Mouse (Mus musculus) T-helper 2 cell (primary cell): ENCODE results near the gene Ttyh3.
"Not testable (repeated sequence)": the region's sequence is repeated elsewhere in the genome, so short reads cannot be mapped to it uniquely, and the experiment has no call there.

Experiments
- in situ Hi-C: fragments of 300-600 bp; cut with MboI, MseI; formaldehyde crosslinking; loops from one replicate; pipeline ENCODE4 v1.15.1; 2025; ENCODE audit warnings: high pct_unique_total_duplicates

Gene Ttyh3

GRCm38 (mm10) chr5:140648519-140649100 is at the start of gene Ttyh3:
Gene Ttyh3, minus strand, starts transcription at chr5:140649031.
- in situ Hi-C loops = no loop called here

- in situ Hi-C loops = no loop called here
These were observed 47.2 kb upstream of the Ttyh3 start for GRCm38 (mm10) chr5:140695987-140696386.

- in situ Hi-C loops = no loop called here
These were observed 39.6 kb upstream of the Ttyh3 start for GRCm38 (mm10) chr5:140688434-140688833.

GRCm38 (mm10) chr5:140684343-140685148 is 35.7 kb upstream of the Ttyh3 start:
- in situ Hi-C loops = no loop called here

- in situ Hi-C loops = no loop called here
These were observed 33.3 kb upstream of the Ttyh3 start for GRCm38 (mm10) chr5:140682113-140682512.

GRCm38 (mm10) chr5:140680950-140681349 is 32.1 kb upstream of the Ttyh3 start:
- in situ Hi-C loops = no loop called here

- in situ Hi-C loops = no loop called here
These were observed 31.2 kb upstream of the Ttyh3 start for GRCm38 (mm10) chr5:140680051-140680450.

GRCm38 (mm10) chr5:140677137-140677536 is 28.3 kb upstream of the Ttyh3 start:
- in situ Hi-C loops = no loop called here

- in situ Hi-C loops = no loop called here
These were observed 26.8 kb upstream of the Ttyh3 start for GRCm38 (mm10) chr5:140675640-140676039.

- in situ Hi-C loops = no loop called here
These were observed 26.2 kb upstream of the Ttyh3 start for GRCm38 (mm10) chr5:140675079-140675478.

- in situ Hi-C loops = no loop called here
These were observed 25.2 kb upstream of the Ttyh3 start for GRCm38 (mm10) chr5:140674036-140674435.

- in situ Hi-C loops = not testable (repeated sequence)
These were observed 23.8 kb upstream of the Ttyh3 start for GRCm38 (mm10) chr5:140672603-140673002.

GRCm38 (mm10) chr5:140672115-140672514 is 23.3 kb upstream of the Ttyh3 start:
- in situ Hi-C loops = no loop called here

- in situ Hi-C loops = no loop called here
These were observed 14.9 kb upstream of the Ttyh3 start for GRCm38 (mm10) chr5:140663621-140664180.

- in situ Hi-C loops = no loop called here
These were observed 14.1 kb upstream of the Ttyh3 start for GRCm38 (mm10) chr5:140662741-140663592.

GRCm38 (mm10) chr5:140661875-140662643 is 13.2 kb upstream of the Ttyh3 start:
- in situ Hi-C loops = no loop called here

GRCm38 (mm10) chr5:140661427-140661826 is 12.6 kb upstream of the Ttyh3 start:
- in situ Hi-C loops = no loop called here

GRCm38 (mm10) chr5:140660398-140660797 is 11.6 kb upstream of the Ttyh3 start:
- in situ Hi-C loops = no loop called here

GRCm38 (mm10) chr5:140659607-140660272 is 10.9 kb upstream of the Ttyh3 start:
- in situ Hi-C loops = no loop called here

GRCm38 (mm10) chr5:140654096-140654845 is 5.4 kb upstream of the Ttyh3 start:
- in situ Hi-C loops = no loop called here
